Mouse (Mus musculus): ENCODE results near the gene Slc5a5. TPM values are rescaled to one million over a fixed set of nuclear protein-coding genes. Genes with fewer than 3 reads are reported as not detected.
A peak's percentile ranks its signal among the peaks of the same experiment; 100 is the strongest.

Slc5a5 gene
- polyA plus RNA-seq, 1 experiment from 2014 or later = 0.03 TPM

GRCm38 (mm10) chr8:70866001-70866520 is 26.5 kb downstream of the Slc5a5 start:
- peak overlapping the region; percentile 91 for H3K27ac ChIP-seq
- peak overlapping the region; percentile 68 for H3K9ac ChIP-seq
- peaks cover 68% of the 10 kb centered on the region for H3K4me1 ChIP-seq (replicated peaks)
- no peaks in the 10 kb centered on the region for H3K9me3 ChIP-seq (replicated peaks)
- DNase-seq (no peak), ATAC-seq (ENCODE audit: low read depth) (peak; percentile 13; the same call in 1 of the 2 replicates)
- H3K36me3 ChIP-seq = peaks cover 15% of the 10 kb centered on the region
- peak overlapping the region; percentile 88 for H3K4me2 ChIP-seq
- WGBS (ENCODE audit: insufficient replicate concordance) = 10% methylated on average over 12 of the region's 12 CpGs
- peak overlapping the region; percentile 74 for H3K4me3 ChIP-seq (replicated peaks)
- H3K27me3 ChIP-seq = peaks cover 45% of the 10 kb centered on the region

GRCm38 (mm10) chr8:70865350-70866000 is 27.1 kb downstream of the Slc5a5 start:
- DNase-seq = peak; percentile 97
- WGBS (ENCODE audit: insufficient replicate concordance) = under 1% methylated on average over 46 of the region's 46 CpGs

GRCm38 (mm10) chr8:70864712-70865221 is 27.8 kb downstream of the Slc5a5 start:
- Histone ChIP-seq H3K4me1 (replicated peaks) (peaks cover 63% of the 10 kb centered on the region), H3K4me2 (peak overlapping the region; percentile 88), H3K36me3 (peaks cover 15% of the 10 kb centered on the region), H3K4me3 (replicated peaks) (peak overlapping the region; percentile 74), H3K9me3 (replicated peaks) (no peaks in the 10 kb centered on the region), H3K9ac (peak overlapping the region; percentile 77), H3K27me3 (peaks cover 53% of the 10 kb centered on the region), H3K27ac (no peak overlapping the region)
- 2% methylated on average over 24 of the region's 24 CpGs for WGBS (ENCODE audit: insufficient replicate concordance)
- no peak for ATAC-seq (ENCODE audit: low read depth)
- DNase-seq = no peak

More at GRCm38 (mm10) chr8:70865350-70866000, 27.1 kb downstream of the Slc5a5 start:
- Histone ChIP-seq H3K9ac (peak overlapping the region; percentile 77), H3K4me1 (replicated peaks) (peaks cover 68% of the 10 kb centered on the region), H3K27ac (peak overlapping the region; percentile 91), H3K36me3 (peaks cover 15% of the 10 kb centered on the region), H3K9me3 (replicated peaks) (no peaks in the 10 kb centered on the region), H3K4me2 (peak overlapping the region; percentile 88), H3K27me3 (peaks cover 49% of the 10 kb centered on the region), H3K4me3 (replicated peaks) (peak overlapping the region; percentile 74)
- peak; percentile 87 for ATAC-seq (ENCODE audit: low read depth)

- DNase-seq (no peak), ATAC-seq (ENCODE audit: low read depth) (no peak)
- Histone ChIP-seq H3K9ac (peak overlapping the region; percentile 13), H3K27me3 (peaks cover 53% of the 10 kb centered on the region), H3K9me3 (replicated peaks) (no peaks in the 10 kb centered on the region), H3K27ac (no peak overlapping the region), H3K4me1 (replicated peaks) (peaks cover 57% of the 10 kb centered on the region), H3K36me3 (peaks cover 15% of the 10 kb centered on the region), H3K4me2 (peak overlapping the region; percentile 88), H3K4me3 (replicated peaks) (peak overlapping the region; percentile 74)
- 1% methylated on average over 46 of the region's 46 CpGs for WGBS (ENCODE audit: insufficient replicate concordance)
These were observed 28.4 kb downstream of the Slc5a5 start for GRCm38 (mm10) chr8:70863956-70864711.

- Histone ChIP-seq H3K9ac (peak within 1 kb of the TSS; percentile 19; the same call in 1 of the 2 replicates), H3K9me3 (replicated peaks) (no peaks in the 10 kb centered on the region), H3K4me2 (peak within 1 kb of the TSS; percentile 88), H3K36me3 (peaks cover 6% of the 10 kb centered on the region), H3K27ac (no peak within 1 kb of the TSS), H3K27me3 (peaks cover 53% of the 10 kb centered on the region), H3K4me1 (replicated peaks) (peaks cover 52% of the 10 kb centered on the region), H3K4me3 (replicated peaks) (peak within 1 kb of the TSS; percentile 74)
- WGBS (ENCODE audit: insufficient replicate concordance) = 2% methylated on average over 55 of the region's 55 CpGs
- DNase-seq (no peak), ATAC-seq (ENCODE audit: low read depth) (no peak)
These were observed 29.5 kb downstream of the Slc5a5 start, which contains the start of gene Kcnn1 for GRCm38 (mm10) chr8:70862824-70863641. Kcnn1 (minus strand) TSS chr8:70863258.

- Histone ChIP-seq H3K4me3 (replicated peaks) (no peak overlapping the region), H3K9ac (0 out of 2 replicates have a peak overlapping the region, but pooled peaks have one; percentile 60), H3K27ac (no peak overlapping the region), H3K36me3 (no peaks in the 10 kb centered on the region), H3K27me3 (peaks cover 53% of the 10 kb centered on the region), H3K4me2 (no peak overlapping the region), H3K4me1 (replicated peaks) (peaks cover 26% of the 10 kb centered on the region), H3K9me3 (replicated peaks) (no peaks in the 10 kb centered on the region)
- DNase-seq (no peak), ATAC-seq (ENCODE audit: low read depth) (no peak)
- WGBS (ENCODE audit: insufficient replicate concordance) = 20% methylated on average over 4 of the region's 4 CpGs
These were observed 35.0 kb downstream of the Slc5a5 start for GRCm38 (mm10) chr8:70857516-70857915.

GRCm38 (mm10) chr8:70856541-70857197 is 35.9 kb downstream of the Slc5a5 start:
- DNase-seq (peak; percentile 65), ATAC-seq (ENCODE audit: low read depth) (peak; percentile 79)
- WGBS (ENCODE audit: insufficient replicate concordance) = 9% methylated on average over 33 of the region's 33 CpGs
- Histone ChIP-seq H3K9me3 (replicated peaks) (no peaks in the 10 kb centered on the region), H3K9ac (peak overlapping the region; percentile 60), H3K27ac (no peak overlapping the region), H3K27me3 (peaks cover 50% of the 10 kb centered on the region), H3K4me1 (replicated peaks) (peaks cover 31% of the 10 kb centered on the region), H3K4me3 (replicated peaks) (peak overlapping the region; percentile 53), H3K36me3 (no peaks in the 10 kb centered on the region), H3K4me2 (peak overlapping the region; percentile 78)

- DNase-seq (no peak), ATAC-seq (ENCODE audit: low read depth) (no peak)
- H3K27ac ChIP-seq = no peak overlapping the region
- no peak overlapping the region for H3K9ac ChIP-seq
- H3K36me3 ChIP-seq = no peaks in the 10 kb centered on the region
- no peak overlapping the region for H3K4me3 ChIP-seq (replicated peaks)
- peaks cover 47% of the 10 kb centered on the region for H3K27me3 ChIP-seq
- 55% methylated on average over 5 of the region's 5 CpGs for WGBS (ENCODE audit: insufficient replicate concordance)
- H3K4me1 ChIP-seq (replicated peaks) = peaks cover 38% of the 10 kb centered on the region
- peak overlapping the region; percentile 78; the same call in 1 of the 2 replicates for H3K4me2 ChIP-seq
- H3K9me3 ChIP-seq (replicated peaks) = no peaks in the 10 kb centered on the region
These were observed 36.5 kb downstream of the Slc5a5 start for GRCm38 (mm10) chr8:70856028-70856427.

GRCm38 (mm10) chr8:70853863-70854262 is 38.7 kb downstream of the Slc5a5 start:
- ATAC-seq (ENCODE audit: low read depth) (no peak), DNase-seq (no peak)
- no peak overlapping the region for H3K4me2 ChIP-seq
- no peak overlapping the region for H3K4me3 ChIP-seq (replicated peaks)
- H3K9me3 ChIP-seq (replicated peaks) = no peaks in the 10 kb centered on the region
- H3K27me3 ChIP-seq = peaks cover 54% of the 10 kb centered on the region
- peaks cover 43% of the 10 kb centered on the region for H3K4me1 ChIP-seq (replicated peaks)
- H3K36me3 ChIP-seq = no peaks in the 10 kb centered on the region
- no peak overlapping the region for H3K27ac ChIP-seq
- no peak overlapping the region for H3K9ac ChIP-seq
- 23% methylated on average over 2 of the region's 2 CpGs for WGBS (ENCODE audit: insufficient replicate concordance)

- no peak overlapping the region for H3K27ac ChIP-seq
- H3K36me3 ChIP-seq = no peaks in the 10 kb centered on the region
- ATAC-seq (ENCODE audit: low read depth) = no peak
- 80% methylated on average over 41 of the region's 41 CpGs for WGBS (ENCODE audit: insufficient replicate concordance)
- no peak overlapping the region for H3K9ac ChIP-seq
- H3K4me3 ChIP-seq (replicated peaks) = no peak overlapping the region
- H3K4me2 ChIP-seq = no peak overlapping the region
- H3K9me3 ChIP-seq (replicated peaks) = no peaks in the 10 kb centered on the region
- H3K27me3 ChIP-seq = peaks cover 63% of the 10 kb centered on the region
- DNase-seq = no peak
- H3K4me1 ChIP-seq (replicated peaks) = peaks cover 34% of the 10 kb centered on the region
These were observed 39.8 kb downstream of the Slc5a5 start for GRCm38 (mm10) chr8:70852595-70853231.

Measured in liver, embryonic 13.5 days (tissue).